Mouse (Mus musculus): ENCODE measurements around the gene Pax7. TPM values are rescaled to one million over a fixed set of nuclear protein-coding genes. Genes with fewer than 3 reads are reported as not detected.

Pax7 gene
- polyA plus RNA-seq, 1 experiment from 2014 or later, result 0.24 TPM

DNA sequence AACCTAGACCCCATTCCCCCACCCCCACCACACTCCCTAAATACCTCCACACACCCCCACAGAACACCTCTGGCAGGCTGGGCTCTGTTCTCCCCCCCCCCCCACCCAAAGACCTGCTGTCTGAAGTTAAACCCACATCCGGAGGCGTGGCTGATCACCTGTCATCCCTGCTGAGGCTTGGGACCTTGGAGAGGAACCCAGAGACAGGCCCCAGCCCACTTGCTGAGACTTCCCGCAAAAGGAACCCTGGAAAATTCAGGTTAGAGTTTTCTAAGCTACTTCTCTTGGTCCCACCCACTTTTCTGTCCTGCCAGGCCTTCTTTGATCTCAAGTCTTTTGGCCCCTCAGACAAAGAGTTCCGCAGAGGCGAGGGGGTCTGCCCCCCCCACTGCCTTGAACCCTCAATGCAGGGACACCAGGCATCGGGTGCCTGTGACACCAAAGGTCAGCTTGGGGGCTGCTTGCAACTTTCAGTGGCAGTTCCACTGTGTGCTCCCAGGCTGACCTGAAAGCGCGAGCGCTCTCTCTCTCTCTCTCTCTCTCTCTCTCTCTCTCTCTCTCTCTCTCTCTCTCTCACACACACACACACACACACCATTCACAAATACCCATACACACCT is 13.8 kb downstream of the Pax7 start:
- Histone ChIP-seq H3K9me3 (ENCODE audit: control insufficient read depth, low read length) (no peaks in the 10 kb centered on the region), H3K4me2 (ENCODE audit: low read length) (no peak overlapping the region), H3K9ac (ENCODE audit: low read depth, low read length) (no peak overlapping the region), H3K4me1 (ENCODE audit: control insufficient read depth, insufficient read depth, low read depth, low read length) (peaks cover 13% of the 10 kb centered on the region), H3K4me3 (ENCODE audit: low read length) (no peak overlapping the region), H3K36me3 (ENCODE audit: control insufficient read depth, insufficient read depth, low read length) (no peaks in the 10 kb centered on the region), H3K27me3 (replicated peaks; ENCODE audit: control insufficient read depth, insufficient read depth, low read length) (peaks cover 58% of the 10 kb centered on the region), H3K27ac (ENCODE audit: low read depth, low read length) (no peak overlapping the region)
- 15% methylated on average over 9 of the region's 9 CpGs for WGBS
- ATAC-seq, result no peak

DNA sequence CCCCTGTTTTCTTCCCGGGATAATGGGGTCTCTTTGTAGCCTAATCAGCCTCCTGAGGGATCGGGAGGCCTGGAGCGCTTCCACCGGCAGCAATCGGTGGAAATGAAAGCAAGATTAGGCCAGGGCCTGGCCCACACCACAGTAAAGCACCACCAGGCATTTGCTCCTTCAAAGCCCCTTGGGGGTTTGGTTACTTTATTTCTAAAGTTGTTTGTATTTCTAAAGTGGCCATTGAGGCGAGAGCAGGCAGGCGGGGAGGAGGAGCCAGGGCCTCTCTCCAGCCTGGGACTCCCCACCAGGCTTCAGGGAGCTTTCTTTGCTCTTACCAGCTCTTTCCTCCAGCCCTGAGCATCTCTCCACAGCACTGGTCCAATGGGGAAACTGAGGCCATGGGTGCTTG is 15.2 kb downstream of the Pax7 start:
- Histone ChIP-seq H3K27ac (ENCODE audit: low read depth, low read length) (no peak overlapping the region), H3K9me3 (ENCODE audit: control insufficient read depth, low read length) (no peaks in the 10 kb centered on the region), H3K9ac (ENCODE audit: low read depth, low read length) (no peak overlapping the region), H3K4me1 (ENCODE audit: control insufficient read depth, insufficient read depth, low read depth, low read length) (peaks cover 8% of the 10 kb centered on the region), H3K36me3 (ENCODE audit: control insufficient read depth, insufficient read depth, low read length) (no peaks in the 10 kb centered on the region), H3K4me2 (ENCODE audit: low read length) (no peak overlapping the region), H3K4me3 (ENCODE audit: low read length) (no peak overlapping the region), H3K27me3 (replicated peaks; ENCODE audit: control insufficient read depth, insufficient read depth, low read length) (peaks cover 65% of the 10 kb centered on the region)
- WGBS, result 14% methylated on average over 7 of the region's 7 CpGs
- ATAC-seq, result no peak

- Histone ChIP-seq H3K27ac (ENCODE audit: low read depth, low read length) (no peak overlapping the region), H3K9ac (ENCODE audit: low read depth, low read length) (no peak overlapping the region), H3K4me2 (ENCODE audit: low read length) (no peak overlapping the region), H3K4me1 (ENCODE audit: control insufficient read depth, insufficient read depth, low read depth, low read length) (peaks cover 5% of the 10 kb centered on the region; the same call in 1 of the 2 replicates), H3K36me3 (ENCODE audit: control insufficient read depth, insufficient read depth, low read length) (no peaks in the 10 kb centered on the region), H3K4me3 (ENCODE audit: low read length) (no peak overlapping the region), H3K9me3 (ENCODE audit: control insufficient read depth, low read length) (no peaks in the 10 kb centered on the region), H3K27me3 (replicated peaks; ENCODE audit: control insufficient read depth, insufficient read depth, low read length) (peaks cover 61% of the 10 kb centered on the region)
- ATAC-seq, result no peak
- 34% methylated on average over 9 of the region's 9 CpGs for WGBS
Observed at GRCm38 (mm10) chr4:139813371-139813960, 19.9 kb downstream of the Pax7 start.

DNA sequence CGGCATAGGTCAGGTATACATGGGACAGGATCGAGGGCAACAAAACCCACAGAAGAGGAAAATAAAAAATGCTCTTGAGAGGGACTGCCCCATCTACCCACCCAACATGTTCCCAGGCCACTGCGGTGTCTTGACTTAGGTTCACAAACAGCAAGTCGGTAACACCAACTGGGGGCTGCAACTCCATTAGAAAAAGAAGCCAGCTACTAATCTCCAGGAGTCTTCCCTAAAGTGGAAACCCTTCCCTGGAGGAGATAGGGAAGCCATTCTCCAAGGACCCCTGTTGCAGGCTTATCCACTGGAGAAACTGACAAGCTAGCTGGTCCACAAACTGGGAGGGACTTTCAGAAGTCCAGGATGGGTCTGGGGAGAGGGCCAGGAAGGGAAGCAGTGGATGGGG is 21.4 kb downstream of the Pax7 start:
- Histone ChIP-seq H3K9ac (ENCODE audit: low read depth, low read length) (no peak overlapping the region), H3K4me1 (ENCODE audit: control insufficient read depth, insufficient read depth, low read depth, low read length) (peaks cover 11% of the 10 kb centered on the region; the same call in 1 of the 2 replicates), H3K27ac (ENCODE audit: low read depth, low read length) (no peak overlapping the region), H3K4me3 (ENCODE audit: low read length) (no peak overlapping the region), H3K4me2 (ENCODE audit: low read length) (no peak overlapping the region), H3K9me3 (ENCODE audit: control insufficient read depth, low read length) (no peaks in the 10 kb centered on the region), H3K27me3 (replicated peaks; ENCODE audit: control insufficient read depth, insufficient read depth, low read length) (peaks cover 49% of the 10 kb centered on the region), H3K36me3 (ENCODE audit: control insufficient read depth, insufficient read depth, low read length) (no peaks in the 10 kb centered on the region)
- 34% methylated on average over 4 of the region's 4 CpGs for WGBS
- ATAC-seq, result no peak

GRCm38 (mm10) chr4:139811475-139811874 is 21.9 kb downstream of the Pax7 start:
- H3K36me3 ChIP-seq (ENCODE audit: control insufficient read depth, insufficient read depth, low read length), result no peaks in the 10 kb centered on the region
- ATAC-seq, result no peak
- no peak overlapping the region for H3K4me2 ChIP-seq (ENCODE audit: low read length)
- peaks cover 11% of the 10 kb centered on the region; the same call in 1 of the 2 replicates for H3K4me1 ChIP-seq (ENCODE audit: control insufficient read depth, insufficient read depth, low read depth, low read length)
- no peak overlapping the region for H3K27ac ChIP-seq (ENCODE audit: low read depth, low read length)
- no peak overlapping the region for H3K4me3 ChIP-seq (ENCODE audit: low read length)
- WGBS, result 28% methylated on average over 5 of the region's 5 CpGs
- no peak overlapping the region for H3K9ac ChIP-seq (ENCODE audit: low read depth, low read length)
- H3K27me3 ChIP-seq (replicated peaks; ENCODE audit: control insufficient read depth, insufficient read depth, low read length), result peaks cover 47% of the 10 kb centered on the region
- H3K9me3 ChIP-seq (ENCODE audit: control insufficient read depth, low read length), result no peaks in the 10 kb centered on the region

GRCm38 (mm10) chr4:139810762-139811438 is 22.4 kb downstream of the Pax7 start:
- no peak overlapping the region for H3K9ac ChIP-seq (ENCODE audit: low read depth, low read length)
- no peaks in the 10 kb centered on the region for H3K36me3 ChIP-seq (ENCODE audit: control insufficient read depth, insufficient read depth, low read length)
- peak overlapping the region; percentile 15; the same call in 1 of the 2 replicates for H3K4me2 ChIP-seq (ENCODE audit: low read length)
- no peak overlapping the region for H3K4me3 ChIP-seq (ENCODE audit: low read length)
- H3K4me1 ChIP-seq (ENCODE audit: control insufficient read depth, insufficient read depth, low read depth, low read length), result peaks cover 11% of the 10 kb centered on the region; the same call in 1 of the 2 replicates
- H3K9me3 ChIP-seq (ENCODE audit: control insufficient read depth, low read length), result no peaks in the 10 kb centered on the region
- ATAC-seq, result peak; percentile 53; the same call in 1 of the 2 replicates
- WGBS, result 2% methylated on average over 22 of the region's 22 CpGs
- H3K27me3 ChIP-seq (replicated peaks; ENCODE audit: control insufficient read depth, insufficient read depth, low read length), result peaks cover 44% of the 10 kb centered on the region
- no peak overlapping the region for H3K27ac ChIP-seq (ENCODE audit: low read depth, low read length)

DNA sequence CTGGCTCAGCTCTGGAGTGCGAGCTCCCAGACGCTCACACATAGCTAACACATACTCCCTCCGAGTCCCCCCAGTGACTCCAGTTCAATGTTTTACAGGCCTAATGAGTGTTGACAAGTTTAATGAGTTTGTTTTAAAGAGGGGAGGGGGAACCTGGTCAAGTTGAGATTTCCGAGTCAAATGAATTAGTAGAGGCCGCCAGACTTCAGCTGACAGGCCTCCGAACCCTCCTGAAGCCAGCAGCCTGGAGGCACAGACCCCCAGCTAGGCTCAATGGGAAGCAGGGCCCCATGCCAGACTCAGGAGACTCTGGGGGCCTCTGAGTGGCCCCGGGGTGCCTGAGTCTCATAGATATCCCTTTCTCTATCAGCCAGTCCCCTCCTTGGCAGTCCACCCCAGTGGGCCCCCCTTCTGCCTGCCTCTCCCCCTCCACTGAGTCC is 23.9 kb downstream of the Pax7 start:
- Histone ChIP-seq H3K4me1 (ENCODE audit: control insufficient read depth, insufficient read depth, low read depth, low read length) (peaks cover 11% of the 10 kb centered on the region; the same call in 1 of the 2 replicates), H3K9me3 (ENCODE audit: control insufficient read depth, low read length) (no peaks in the 10 kb centered on the region), H3K9ac (ENCODE audit: low read depth, low read length) (no peak overlapping the region), H3K27ac (ENCODE audit: low read depth, low read length) (no peak overlapping the region), H3K36me3 (ENCODE audit: control insufficient read depth, insufficient read depth, low read length) (no peaks in the 10 kb centered on the region), H3K4me2 (ENCODE audit: low read length) (no peak overlapping the region), H3K4me3 (ENCODE audit: low read length) (no peak overlapping the region), H3K27me3 (replicated peaks; ENCODE audit: control insufficient read depth, insufficient read depth, low read length) (peaks cover 41% of the 10 kb centered on the region)
- ATAC-seq, result 0 out of 2 replicates have a peak, but pooled peaks have one; percentile 47
- 20% methylated on average over 7 of the region's 7 CpGs for WGBS

DNA sequence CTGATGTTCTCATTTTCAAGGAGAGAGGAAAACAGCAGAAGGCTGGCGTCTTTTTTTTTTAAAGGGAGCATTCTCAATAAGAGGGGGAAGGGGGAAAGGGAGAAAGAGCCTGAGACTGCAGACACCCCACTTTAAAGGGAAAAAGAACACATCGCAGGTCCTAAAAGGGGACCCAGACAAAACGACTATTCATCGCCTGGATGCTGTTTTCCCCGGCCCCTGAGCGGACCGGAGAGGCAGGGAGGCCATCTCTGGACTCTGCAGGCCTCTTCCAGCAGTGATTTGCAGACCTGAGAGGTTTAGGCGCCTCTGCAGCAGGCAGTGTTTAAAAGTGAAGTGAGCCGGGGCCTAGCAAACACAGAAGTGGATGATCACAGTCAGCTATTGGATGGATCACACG is 25.5 kb downstream of the Pax7 start:
- H3K36me3 ChIP-seq (ENCODE audit: control insufficient read depth, insufficient read depth, low read length), result no peaks in the 10 kb centered on the region
- no peak overlapping the region for H3K4me2 ChIP-seq (ENCODE audit: low read length)
- H3K27ac ChIP-seq (ENCODE audit: low read depth, low read length), result no peak overlapping the region
- no peak for ATAC-seq
- 16% methylated on average over 10 of the region's 10 CpGs for WGBS
- no peak overlapping the region for H3K9ac ChIP-seq (ENCODE audit: low read depth, low read length)
- H3K27me3 ChIP-seq (replicated peaks; ENCODE audit: control insufficient read depth, insufficient read depth, low read length), result peaks cover 28% of the 10 kb centered on the region
- H3K4me3 ChIP-seq (ENCODE audit: low read length), result no peak overlapping the region
- no peaks in the 10 kb centered on the region for H3K9me3 ChIP-seq (ENCODE audit: control insufficient read depth, low read length)
- peaks cover 11% of the 10 kb centered on the region; the same call in 1 of the 2 replicates for H3K4me1 ChIP-seq (ENCODE audit: control insufficient read depth, insufficient read depth, low read depth, low read length)

DNA sequence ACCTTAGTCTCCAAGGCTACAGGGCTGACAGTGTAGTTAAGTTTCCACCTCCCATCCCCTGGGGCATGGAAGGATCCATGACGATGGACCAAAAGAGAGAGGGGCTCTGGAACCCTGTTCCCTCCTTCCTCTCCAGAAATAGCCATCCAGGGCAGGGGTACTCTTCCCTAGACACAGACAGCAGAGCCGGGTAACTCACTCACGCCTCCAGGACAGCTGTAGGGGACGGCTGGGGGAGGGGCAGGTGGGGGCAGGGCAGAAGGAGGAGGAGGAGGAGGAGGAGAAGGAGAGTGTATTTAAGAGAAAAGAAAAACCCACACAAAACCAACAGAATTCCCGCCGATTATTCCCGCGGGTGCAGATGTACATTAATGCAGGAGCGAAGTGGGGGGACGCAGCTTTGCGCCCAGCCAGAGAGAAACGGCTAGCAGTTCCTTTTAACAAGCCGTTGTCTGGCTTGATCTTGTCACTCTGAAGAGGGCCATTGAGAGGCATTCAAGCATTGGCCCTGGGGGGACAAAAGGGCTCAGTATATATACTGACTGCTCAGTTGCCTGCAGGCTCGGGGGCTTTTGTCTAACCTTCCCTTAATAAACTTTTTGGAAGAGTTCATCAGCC is 26.0 kb downstream of the Pax7 start:
- no peaks in the 10 kb centered on the region for H3K36me3 ChIP-seq (ENCODE audit: control insufficient read depth, insufficient read depth, low read length)
- H3K4me1 ChIP-seq (ENCODE audit: control insufficient read depth, insufficient read depth, low read depth, low read length), result peaks cover 11% of the 10 kb centered on the region; the same call in 1 of the 2 replicates
- H3K27ac ChIP-seq (ENCODE audit: low read depth, low read length), result no peak overlapping the region
- no peak overlapping the region for H3K4me2 ChIP-seq (ENCODE audit: low read length)
- 3% methylated on average over 14 of the region's 14 CpGs for WGBS
- H3K27me3 ChIP-seq (replicated peaks; ENCODE audit: control insufficient read depth, insufficient read depth, low read length), result peaks cover 25% of the 10 kb centered on the region
- no peak overlapping the region for H3K9ac ChIP-seq (ENCODE audit: low read depth, low read length)
- no peak overlapping the region for H3K4me3 ChIP-seq (ENCODE audit: low read length)
- H3K9me3 ChIP-seq (ENCODE audit: control insufficient read depth, low read length), result no peaks in the 10 kb centered on the region
- peak; percentile 37; the same call in 1 of the 2 replicates for ATAC-seq
